Mouse (Mus musculus) lung, postnatal 0 days (tissue): ENCODE results near the gene Gm5129.

Experiments
- CTCF ChIP-seq: IDR thresholded peaks from 2 replicates; pipeline ENCODE4 v1.5.1; 2016; ENCODE audit warnings: antibody characterized with exemption, mild to moderate bottlenecking
- EP300 ChIP-seq: IDR thresholded peaks from 2 replicates; pipeline ENCODE4 v1.6.1; 2016; ENCODE audit warnings: antibody characterized with exemption, mild to moderate bottlenecking, control low read depth

GRCm38 (mm10) chr5:29721159-29721558 lies 14.6 kb downstream of the Gm5129 start:
- TF ChIP-seq CTCF (no peak), EP300 (no peak)
